Mouse (Mus musculus) heart, postnatal 0 days (tissue): ENCODE results near the gene Zfp664. TPM values are rescaled to one million over a fixed set of nuclear protein-coding genes. Genes with fewer than 3 reads are reported as not detected.

Experiments used
- ATAC-seq: fragments of 200-750 bp; cut with Nextera tagmentation; 2 replicates; pipeline ENCODE4 v1.8.0; 2017; ENCODE audit warnings: low read depth, moderate number of reproducible peaks, moderate library complexity; ENCODE audit not compliant: insufficient read depth
- DNase-seq: peaks from one replicate; pipeline ENCODE4 v3.0.0-alpha.2; 2016; ENCODE audit warnings: low spot score
- H3K27ac ChIP-seq: fragments of 300-500 bp; sonication (generic); 2 replicates; pipeline ENCODE4 v1.5.1; 2014; ENCODE audit warnings: low read depth, mild to moderate bottlenecking
- H3K27me3 ChIP-seq: fragments of 300-500 bp; sonication (generic); 2 replicates; pipeline ENCODE4 v1.6.1; 2014; ENCODE audit warnings: low read length, mixed read lengths; ENCODE audit not compliant: control insufficient read depth, insufficient read depth
- H3K36me3 ChIP-seq: fragments of 300-500 bp; sonication (generic); replicated peaks from 2 replicates; pipeline ENCODE4 v1.6.1; 2014; ENCODE audit warnings: low read length, mixed read lengths; ENCODE audit not compliant: control insufficient read depth, insufficient read depth
- H3K4me1 ChIP-seq: fragments of 300-500 bp; sonication (generic); 2 replicates; pipeline ENCODE4 v1.6.1; 2014; ENCODE audit warnings: antibody characterized with exemption; ENCODE audit not compliant: control insufficient read depth, insufficient read depth
- H3K4me2 ChIP-seq: fragments of 300-500 bp; sonication (generic); 2 replicates; pipeline ENCODE4 v1.6.1; 2014; ENCODE audit warnings: low read depth, mild to moderate bottlenecking, low read length, moderate library complexity
- H3K4me3 ChIP-seq: fragments of 300-500 bp; sonication (generic); 2 replicates; pipeline ENCODE4 v1.5.1; 2014; ENCODE audit warnings: low read depth, low read length
- H3K9ac ChIP-seq: fragments of 300-500 bp; sonication (generic); replicated peaks from 2 replicates; pipeline ENCODE4 v1.6.1; 2014; ENCODE audit warnings: low read depth, low read length, mixed read lengths
- H3K9me3 ChIP-seq: fragments of 300-500 bp; sonication (generic); replicated peaks from 2 replicates; pipeline ENCODE4 v1.6.1; 2016; ENCODE audit warnings: low read length; ENCODE audit not compliant: control insufficient read depth
- CTCF ChIP-seq: IDR thresholded peaks from 2 replicates; pipeline ENCODE4 v1.5.1; 2016; ENCODE audit warnings: antibody characterized with exemption, control low read depth, low read depth
- EP300 ChIP-seq: IDR thresholded peaks from 2 replicates; pipeline ENCODE4 v1.6.1; 2016; ENCODE audit warnings: antibody characterized with exemption, low read depth
- WGBS: fragments of 180-500 bp; shearing (Covaris S2); extraction: QIAGEN DNeasy Blood & Tissue Kit; methylation state at CpG from one replicate; pipeline ENCODE4 v1.1.7; 2014; 5-methylcytosine and 5-hydroxymethylcytosine counted together
- polyA plus RNA-seq: library from polyadenylated mRNA; unstranded; fragments of >200 nt; fragmentation: Nextera tagmentation; extraction: Ambion mirVana; gene quantifications from 2 replicates; pipeline ENCODE4 v1.2.1, GENCODE M21; 2015
- total RNA-seq: library from RNA; depleted of rRNA; stranded (reverse); fragments of >200 nt; gene quantifications from 2 replicates; pipeline ENCODE4 v1.2.3, GENCODE M21; 2014; ENCODE audit warnings: low replicate concordance

Gene Zfp664
- total and polyA plus RNA-seq, 2 experiments from 2014 or later: 15.5 to 37.5 TPM

GRCm38 (mm10) chr5:124900738-124901490 is 38.4 kb downstream of the Zfp664 start:
- H3K4me2 ChIP-seq: no peak overlapping the region
- TF ChIP-seq EP300 (no peak), CTCF (no peak)
- 68% methylated on average over 19 of the region's 19 CpGs for WGBS

DNA sequence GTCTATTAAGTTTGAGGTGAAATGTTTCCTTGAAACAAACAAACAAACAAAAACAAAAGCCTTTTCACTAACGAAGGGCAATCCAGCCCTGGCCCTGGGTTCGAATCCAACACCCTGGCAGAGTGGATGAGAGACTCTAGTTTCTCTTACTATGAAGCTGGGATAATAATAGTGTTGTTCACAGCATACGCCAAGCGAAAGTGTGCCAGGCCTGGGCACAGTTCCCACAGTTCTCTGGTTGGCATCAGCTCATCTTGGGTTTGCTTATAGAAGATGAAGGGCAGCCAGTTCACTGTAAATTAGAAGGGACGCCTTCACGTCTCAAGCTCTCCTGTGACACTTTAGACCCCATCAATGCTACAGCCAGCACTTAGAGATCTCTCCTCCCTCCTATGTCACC is 39.2 kb downstream of the Zfp664 start:
- Histone ChIP-seq H3K4me3 (no peak overlapping the region), H3K4me2 (no peak overlapping the region), H3K9me3 (no peaks in the 10 kb centered on the region), H3K4me1 (peaks cover 3% of the 10 kb centered on the region; the same call in 1 of the 2 replicates), H3K9ac (no peak overlapping the region), H3K36me3 (no peaks in the 10 kb centered on the region), H3K27me3 (no peaks in the 10 kb centered on the region), H3K27ac (no peak overlapping the region)
- TF ChIP-seq CTCF (no peak), EP300 (no peak)
- ATAC-seq (no peak), DNase-seq (no peak)
- 75% methylated on average over 6 of the region's 6 CpGs for WGBS

More at GRCm38 (mm10) chr5:124900738-124901490, 38.4 kb downstream of the Zfp664 start:
- Histone ChIP-seq H3K9ac (no peak overlapping the region), H3K4me3 (no peak overlapping the region), H3K4me1 (peaks cover 3% of the 10 kb centered on the region; the same call in 1 of the 2 replicates), H3K27me3 (no peaks in the 10 kb centered on the region), H3K9me3 (no peaks in the 10 kb centered on the region), H3K27ac (no peak overlapping the region), H3K36me3 (no peaks in the 10 kb centered on the region)
- no peak for DNase-seq
- no peak for ATAC-seq

DNA sequence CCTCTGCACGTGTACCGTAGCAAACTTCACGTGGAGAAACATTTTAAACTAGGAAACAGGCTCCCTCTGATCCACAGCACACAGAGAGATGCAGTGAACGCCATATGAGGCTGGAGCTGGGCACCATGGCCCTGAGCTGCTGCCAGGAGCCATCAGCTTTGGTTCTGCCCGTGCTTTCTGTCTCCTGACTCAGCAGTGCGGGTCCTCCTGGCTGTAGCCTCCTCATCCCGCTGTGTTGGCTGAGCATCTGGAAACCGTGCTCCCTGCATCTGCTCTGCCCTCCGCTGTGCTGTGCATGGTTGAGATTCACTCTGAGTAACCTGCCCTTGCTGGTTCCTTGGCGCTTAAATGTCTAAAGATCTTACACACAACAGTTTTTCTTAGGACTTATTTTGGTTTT is 39.7 kb downstream of the Zfp664 start:
- H3K36me3 ChIP-seq: no peaks in the 10 kb centered on the region
- ATAC-seq (no peak), DNase-seq (no peak)
- H3K27me3 ChIP-seq: no peaks in the 10 kb centered on the region
- H3K9me3 ChIP-seq: no peaks in the 10 kb centered on the region
- no peak overlapping the region for H3K4me3 ChIP-seq
- H3K9ac ChIP-seq: no peak overlapping the region
- peaks cover 3% of the 10 kb centered on the region; the same call in 1 of the 2 replicates for H3K4me1 ChIP-seq
- WGBS: 74% methylated on average over 10 of the region's 10 CpGs
- TF ChIP-seq EP300: no peak
- TF ChIP-seq CTCF: no peak
- no peak overlapping the region for H3K4me2 ChIP-seq
- no peak overlapping the region for H3K27ac ChIP-seq

DNA sequence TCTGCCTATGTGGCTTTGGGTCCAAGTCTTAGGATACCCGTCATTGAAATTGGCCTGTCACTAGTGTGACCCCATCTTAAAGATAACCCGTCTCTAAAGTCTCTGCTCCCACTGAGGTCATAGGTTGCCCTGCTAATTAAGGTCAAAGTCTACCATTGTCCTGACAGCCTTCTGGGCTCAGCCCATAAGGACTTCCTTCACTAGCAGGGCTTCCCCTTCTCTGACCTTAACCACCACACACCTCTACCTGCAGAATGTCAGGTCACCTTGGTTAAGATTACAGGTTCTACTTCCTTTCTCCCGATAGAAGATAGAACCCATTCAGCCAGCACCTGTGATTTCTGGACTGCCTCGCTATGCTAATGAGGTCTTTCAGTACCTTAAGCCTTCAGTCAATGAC is 41.4 kb downstream of the Zfp664 start:
- Histone ChIP-seq H3K27me3 (no peaks in the 10 kb centered on the region), H3K27ac (no peak overlapping the region), H3K36me3 (no peaks in the 10 kb centered on the region), H3K4me3 (no peak overlapping the region), H3K4me2 (no peak overlapping the region), H3K9ac (no peak overlapping the region), H3K9me3 (no peaks in the 10 kb centered on the region), H3K4me1 (peaks cover 3% of the 10 kb centered on the region; the same call in 1 of the 2 replicates)
- DNase-seq: no peak
- WGBS: 80% methylated on average over 4 of the region's 4 CpGs
- no peak for TF ChIP-seq CTCF
- no peak for TF ChIP-seq EP300
- ATAC-seq: no peak

DNA sequence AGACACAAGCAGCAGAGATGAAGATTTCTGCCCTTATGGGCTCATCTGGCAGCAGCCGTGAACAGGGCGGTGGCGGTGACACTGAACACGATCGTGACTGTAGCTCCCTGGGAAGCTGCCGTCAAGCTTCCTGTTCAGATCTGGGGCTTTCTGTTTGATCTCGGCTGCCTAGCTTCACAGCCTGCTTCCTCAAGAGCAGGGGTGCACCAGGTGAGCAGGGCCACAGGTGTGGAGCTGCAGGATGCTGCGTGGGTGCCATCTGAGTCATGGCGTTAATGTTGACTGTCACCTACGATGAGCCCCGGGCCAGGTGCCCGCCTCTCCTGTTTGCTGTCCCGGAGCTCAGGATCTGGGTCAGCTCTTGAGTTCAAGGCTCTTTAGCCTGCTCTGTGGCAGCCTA is 44.4 kb downstream of the Zfp664 start:
- TF ChIP-seq CTCF (no peak), EP300 (no peak)
- WGBS: 60% methylated on average over 13 of the region's 13 CpGs
- H3K9me3 ChIP-seq: no peaks in the 10 kb centered on the region

More for the DNA sequence above, 44.4 kb downstream of the Zfp664 start:
- no peak overlapping the region for H3K4me3 ChIP-seq
- no peak overlapping the region for H3K9ac ChIP-seq
- H3K36me3 ChIP-seq: no peaks in the 10 kb centered on the region
- H3K4me2 ChIP-seq: no peak overlapping the region
- DNase-seq (no peak), ATAC-seq (no peak)
- no peaks in the 10 kb centered on the region for H3K27me3 ChIP-seq
- H3K4me1 ChIP-seq: no peaks in the 10 kb centered on the region
- no peak overlapping the region for H3K27ac ChIP-seq
